Mouse (Mus musculus): ENCODE measurements around the gene Pnma1.

- no peak for TF ChIP-seq POLR2A (IDR thresholded peaks at IDR 0.05; ENCODE audit: insufficient read depth, low read length)
- TF ChIP-seq CTCF (IDR thresholded peaks at IDR 0.05; ENCODE audit: low read depth, low read length), result no peak
Observed at GRCm38 (mm10) chr12:84194400-84195109, 46.3 kb upstream of the Pnma1 start.
